Mouse (Mus musculus): ENCODE results near the gene Cntnap2.
"Not testable (repeated sequence)": the region's sequence is repeated elsewhere in the genome, so short reads cannot be mapped to it uniquely, and the experiment has no call there.

The Cntnap2 gene

GRCm38 (mm10) chr6:46972640-46973039, 1913.5 kb downstream of the Cntnap2 start:
- no peak for DNase-seq (ENCODE audit: low spot score)

- DNase-seq (ENCODE audit: low spot score), result no peak
Measured at GRCm38 (mm10) chr6:46996010-46996602, 1936.9 kb downstream of the Cntnap2 start.

GRCm38 (mm10) chr6:47004430-47004829, 1945.3 kb downstream of the Cntnap2 start:
- DNase-seq (ENCODE audit: low spot score), result no peak

- no peak for DNase-seq (ENCODE audit: low spot score)
Measured at GRCm38 (mm10) chr6:47012933-47013332, 1953.8 kb downstream of the Cntnap2 start.

GRCm38 (mm10) chr6:47013535-47013934, 1954.4 kb downstream of the Cntnap2 start:
- peak; percentile 66 for DNase-seq (ENCODE audit: low spot score)

GRCm38 (mm10) chr6:47014886-47015586, 1955.9 kb downstream of the Cntnap2 start:
- DNase-seq (ENCODE audit: low spot score), result no peak

- no peak for DNase-seq (ENCODE audit: low spot score)
Measured at GRCm38 (mm10) chr6:47026064-47026686, 1967.0 kb downstream of the Cntnap2 start.

- no peak for DNase-seq (ENCODE audit: low spot score)
Measured at GRCm38 (mm10) chr6:47031362-47031761, 1972.2 kb downstream of the Cntnap2 start.

GRCm38 (mm10) chr6:47042602-47043001, 1983.4 kb downstream of the Cntnap2 start:
- no peak for DNase-seq (ENCODE audit: low spot score)

GRCm38 (mm10) chr6:47043586-47043985, 1984.4 kb downstream of the Cntnap2 start:
- DNase-seq (ENCODE audit: low spot score), result no peak

GRCm38 (mm10) chr6:47044385-47045200, 1985.4 kb downstream of the Cntnap2 start:
- DNase-seq (ENCODE audit: low spot score), result peak; percentile 6

- peak; percentile 2 for DNase-seq (ENCODE audit: low spot score)
Measured at GRCm38 (mm10) chr6:47049051-47049450, 1989.9 kb downstream of the Cntnap2 start.

- DNase-seq (ENCODE audit: low spot score), result no peak
Measured at GRCm38 (mm10) chr6:47050319-47051222, 1991.4 kb downstream of the Cntnap2 start.

GRCm38 (mm10) chr6:47061341-47061740, 2002.2 kb downstream of the Cntnap2 start:
- no peak for DNase-seq (ENCODE audit: low spot score)

- no peak for DNase-seq (ENCODE audit: low spot score)
Measured at GRCm38 (mm10) chr6:47089998-47090397, 2030.8 kb downstream of the Cntnap2 start.

- peak; percentile 20 for DNase-seq (ENCODE audit: low spot score)
Measured at GRCm38 (mm10) chr6:47104951-47105350, 2045.8 kb downstream of the Cntnap2 start.

GRCm38 (mm10) chr6:47109582-47110220, 2050.5 kb downstream of the Cntnap2 start:
- no peak for DNase-seq (ENCODE audit: low spot score)

- DNase-seq (ENCODE audit: low spot score), result not testable (repeated sequence)
Measured at GRCm38 (mm10) chr6:47134063-47134462, 2074.9 kb downstream of the Cntnap2 start.

- not testable (repeated sequence) for DNase-seq (ENCODE audit: low spot score)
Measured at GRCm38 (mm10) chr6:47153018-47153417, 2093.9 kb downstream of the Cntnap2 start.

GRCm38 (mm10) chr6:47174580-47175294, 2115.6 kb downstream of the Cntnap2 start:
- not testable (repeated sequence) for DNase-seq (ENCODE audit: low spot score)
